In genomic region chr13:59769296-59770163, GRCm38 (mm10) we compare ENCODE assay signal across 8 mouse cellular contexts. TPM values are rescaled to one million over a fixed set of nuclear protein-coding genes. Genes with fewer than 3 reads are reported as not detected.
DNase-seq lines count a peak whose midpoint lies in the region; ATAC-seq and TF ChIP-seq lines count a peak whose summit lies in the region.

TSS of gene Isca1 (minus strand) at chr13:59769810.

- intact Hi-C loops in heart, postnatal 14 days (cut with DNase I): no loop called here

- peak; percentile 98 for DNase-seq in forebrain, embryonic 14.5 days (ENCODE audit: low spot score)
- peak; percentile 99 to 100 for DNase-seq in heart, postnatal 14 days
- DNase-seq in layer of hippocampus, adult 11-12 months (ENCODE audit: low spot score): peak; percentile 99
- DNase-seq in lung, adult 18-20 months: peak; percentile 99
- peak; percentile 97 for DNase-seq in testis, postnatal 14 days (ENCODE audit: low spot score)

- H3K27me3 ChIP-seq in ES-Bruce4 (ENCODE audit: control insufficient read depth, insufficient read depth, low read length, poor library complexity, severe bottlenecking): no peaks in the 10 kb centered on the region
- H3K27me3 ChIP-seq in forebrain, embryonic 14.5 days (replicated peaks; ENCODE audit: control insufficient read depth, insufficient read depth, low read length): no peaks in the 10 kb centered on the region
- H3K27me3 ChIP-seq in neural tube, embryonic 15.5 days (replicated peaks): no peaks in the 10 kb centered on the region

- H3K4me1 ChIP-seq in ES-Bruce4 (ENCODE audit: control insufficient read depth, insufficient read depth, low read length): peaks cover 2% of the 10 kb centered on the region
- peaks cover 11% of the 10 kb centered on the region for H3K4me1 ChIP-seq in forebrain, embryonic 14.5 days (ENCODE audit: control insufficient read depth, insufficient read depth, low read length)
- peaks cover 47% of the 10 kb centered on the region for H3K4me1 ChIP-seq in neural tube, embryonic 15.5 days

- WGBS in forebrain, embryonic 14.5 days: under 1% methylated on average over 88 of the region's 91 CpGs
- WGBS in neural tube, embryonic 15.5 days: under 1% methylated on average over 91 of the region's 91 CpGs

- TF ChIP-seq EP300 in ES-Bruce4 (IDR thresholded peaks at IDR 0.05; ENCODE audit: insufficient read depth, low read depth, low read length): 0 out of 2 replicates have a peak, but pooled peaks have one; percentile 32

- TF ChIP-seq CTCF in ES-Bruce4 (IDR thresholded peaks at IDR 0.05; ENCODE audit: low read depth, low read length): no peak

- peak; percentile 44 for TF ChIP-seq POLR2A in ES-Bruce4 (IDR thresholded peaks at IDR 0.05; ENCODE audit: insufficient read depth, low read length)

- peak within 1 kb of the TSS; percentile 69 for H3K4me2 ChIP-seq in forebrain, embryonic 14.5 days (ENCODE audit: low read length)
- H3K4me2 ChIP-seq in neural tube, embryonic 15.5 days: peak within 1 kb of the TSS; percentile 74

- H3K9me3 ChIP-seq in ES-Bruce4 (replicated peaks; ENCODE audit: control insufficient read depth, insufficient read depth, low read length, poor library complexity, severe bottlenecking): no peaks in the 10 kb centered on the region
- no peaks in the 10 kb centered on the region for H3K9me3 ChIP-seq in forebrain, embryonic 14.5 days (replicated peaks; ENCODE audit: control insufficient read depth, low read length)
- H3K9me3 ChIP-seq in neural tube, embryonic 15.5 days (replicated peaks): no peaks in the 10 kb centered on the region

- no peaks in the 10 kb centered on the region for H3K36me3 ChIP-seq in ES-Bruce4 (ENCODE audit: control insufficient read depth, insufficient read depth, low read length, poor library complexity, severe bottlenecking)
- peaks cover 16% of the 10 kb centered on the region for H3K36me3 ChIP-seq in forebrain, embryonic 14.5 days (ENCODE audit: control insufficient read depth, insufficient read depth, low read length)
- H3K36me3 ChIP-seq in neural tube, embryonic 15.5 days: peaks cover 12% of the 10 kb centered on the region

- peak within 1 kb of the TSS; percentile 89 for H3K27ac ChIP-seq in ES-Bruce4 (ENCODE audit: insufficient read depth, low read length)
- peak within 1 kb of the TSS; percentile 98 for H3K27ac ChIP-seq in forebrain, embryonic 14.5 days (ENCODE audit: low read depth, low read length)
- H3K27ac ChIP-seq in neural tube, embryonic 15.5 days (replicated peaks): peak within 1 kb of the TSS; percentile 99

- H3K4me3 ChIP-seq in ES-Bruce4 (ENCODE audit: low read depth, low read length): peak within 1 kb of the TSS; percentile 92
- peak within 1 kb of the TSS; percentile 82 for H3K4me3 ChIP-seq in forebrain, embryonic 14.5 days (ENCODE audit: low read depth, low read length)
- peak within 1 kb of the TSS; percentile 91 for H3K4me3 ChIP-seq in neural tube, embryonic 15.5 days (replicated peaks)

- H3K9ac ChIP-seq in ES-Bruce4 (ENCODE audit: low read depth, poor library complexity, severe bottlenecking): peak within 1 kb of the TSS; percentile 75
- H3K9ac ChIP-seq in forebrain, embryonic 14.5 days (ENCODE audit: low read length): peak within 1 kb of the TSS; percentile 85
- peak within 1 kb of the TSS; percentile 80 for H3K9ac ChIP-seq in neural tube, embryonic 15.5 days (replicated peaks)

- ATAC-seq in cerebellum, adult (ENCODE audit: insufficient number of reproducible peaks, low FRiP score, low TSS enrichment): peak; percentile 96
- peak; percentile 98 for ATAC-seq in forebrain, embryonic 14.5 days
- peak; percentile 98 for ATAC-seq in neural tube, embryonic 15.5 days (ENCODE audit: low FRiP score)

RNA-seq across cellular contexts. Expression of gene Isca1, which starts in this region (rescaled TPM):
- polyA plus RNA-seq in ES-Bruce4 (2011; ENCODE audit: insufficient read depth, insufficient read length, low read depth, missing spikeins): 42.0 and 42.1 TPM in 2 replicates
- 178 and 191 TPM in 2 replicates for polyA plus RNA-seq in forebrain, embryonic 14.5 days (2014; fragmentation: Nextera tagmentation; extraction: Ambion mirVana)
- total RNA-seq in heart, postnatal 14 days (2021): 100 to 1,000 TPM; 207 to 217 TPM
- 158 and 171 TPM in 2 replicates for polyA plus RNA-seq in neural tube, embryonic 15.5 days (2015; fragmentation: Nextera tagmentation; extraction: Ambion mirVana)

Comparison
In these comparisons a context has a peak if more than half of its experiments do, and no peak if none do; other contexts are left out.
1. Peak in every context shown above with its lines: DNase-seq, ATAC-seq, H3K4me3 ChIP-seq and H3K27ac ChIP-seq.